Mouse (Mus musculus): Measurements from ENCODE around the gene 2610528A11Rik. TPM values are rescaled to one million over a fixed set of nuclear protein-coding genes. Genes with fewer than 3 reads are reported as not detected.

Gene 2610528A11Rik
- polyA plus RNA-seq, 1 experiment: 2.9 TPM

- Histone ChIP-seq H3K27me3 (ENCODE audit: control insufficient read depth, insufficient read depth, low read length) (no peaks in the 10 kb centered on the region), H3K27ac (ENCODE audit: control insufficient read depth, insufficient read depth, low read length) (no peak overlapping the region), H3K4me1 (replicated peaks; ENCODE audit: control insufficient read depth, insufficient read depth, low read length) (no peaks in the 10 kb centered on the region), H3K36me3 (ENCODE audit: control insufficient read depth, insufficient read depth, low read length) (no peaks in the 10 kb centered on the region), H3K4me3 (ENCODE audit: control insufficient read depth, insufficient read depth, low read length) (no peak overlapping the region)
- no peak for DNase-seq
- no peak for TF ChIP-seq POLR2A (IDR thresholded peaks at IDR 0.05; ENCODE audit: control insufficient read depth, extremely low read depth, insufficient read depth, low read length, poor library complexity)
- no peak for TF ChIP-seq CTCF (IDR thresholded peaks at IDR 0.05; ENCODE audit: borderline replicate concordance, control insufficient read depth, extremely low read depth, insufficient read depth, low read length, poor library complexity)
Observed at GRCm38 (mm10) chr14:37111371-37111770, 2.5 kb downstream of the 2610528A11Rik start.

GRCm38 (mm10) chr14:37110456-37110855 is 3.4 kb downstream of the 2610528A11Rik start:
- no peak overlapping the region for H3K4me3 ChIP-seq (ENCODE audit: control insufficient read depth, insufficient read depth, low read length)
- H3K27ac ChIP-seq (ENCODE audit: control insufficient read depth, insufficient read depth, low read length): no peak overlapping the region
- DNase-seq: no peak
- TF ChIP-seq CTCF (IDR thresholded peaks at IDR 0.05; ENCODE audit: borderline replicate concordance, control insufficient read depth, extremely low read depth, insufficient read depth, low read length, poor library complexity) (no peak), POLR2A (IDR thresholded peaks at IDR 0.05; ENCODE audit: control insufficient read depth, extremely low read depth, insufficient read depth, low read length, poor library complexity) (no peak)
- H3K36me3 ChIP-seq (ENCODE audit: control insufficient read depth, insufficient read depth, low read length): no peaks in the 10 kb centered on the region
- WGBS: 97% methylated on average over 2 of the region's 2 CpGs
- H3K4me1 ChIP-seq (replicated peaks; ENCODE audit: control insufficient read depth, insufficient read depth, low read length): no peaks in the 10 kb centered on the region
- H3K27me3 ChIP-seq (ENCODE audit: control insufficient read depth, insufficient read depth, low read length): no peaks in the 10 kb centered on the region

- WGBS: 43% methylated on average over 9 of the region's 9 CpGs
- Histone ChIP-seq H3K4me1 (replicated peaks; ENCODE audit: control insufficient read depth, insufficient read depth, low read length) (no peaks in the 10 kb centered on the region), H3K36me3 (ENCODE audit: control insufficient read depth, insufficient read depth, low read length) (no peaks in the 10 kb centered on the region), H3K27me3 (ENCODE audit: control insufficient read depth, insufficient read depth, low read length) (no peaks in the 10 kb centered on the region), H3K4me3 (ENCODE audit: control insufficient read depth, insufficient read depth, low read length) (no peak overlapping the region), H3K27ac (ENCODE audit: control insufficient read depth, insufficient read depth, low read length) (no peak overlapping the region)
- no peak for DNase-seq
- TF ChIP-seq POLR2A (IDR thresholded peaks at IDR 0.05; ENCODE audit: control insufficient read depth, extremely low read depth, insufficient read depth, low read length, poor library complexity) (no peak), CTCF (IDR thresholded peaks at IDR 0.05; ENCODE audit: borderline replicate concordance, control insufficient read depth, extremely low read depth, insufficient read depth, low read length, poor library complexity) (no peak)
Observed at GRCm38 (mm10) chr14:37109975-37110374, 3.8 kb downstream of the 2610528A11Rik start.

DNA sequence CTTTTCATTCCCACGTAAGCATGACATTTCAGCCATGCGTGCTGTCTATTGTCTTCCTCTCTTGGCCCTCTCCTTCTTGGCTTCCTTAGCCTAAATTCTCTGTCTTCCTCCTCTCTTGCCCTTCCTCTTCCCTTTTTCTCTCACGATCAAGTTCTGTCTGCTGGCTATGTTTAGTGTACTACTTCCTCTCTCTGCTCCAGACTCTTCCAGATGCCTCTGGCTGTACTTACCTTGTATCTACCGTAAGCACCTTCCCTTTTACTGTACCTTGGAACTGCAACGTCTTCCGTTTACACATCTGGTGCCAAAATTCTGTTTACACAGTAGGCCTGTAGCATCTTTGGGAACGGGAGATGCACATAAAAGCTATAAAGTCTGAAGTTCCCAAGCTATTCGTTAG is 4.4 kb downstream of the 2610528A11Rik start:
- no peak for DNase-seq

GRCm38 (mm10) chr14:37105846-37106245 is 8.0 kb downstream of the 2610528A11Rik start:
- Histone ChIP-seq H3K27ac (ENCODE audit: control insufficient read depth, insufficient read depth, low read length) (no peak overlapping the region), H3K4me1 (replicated peaks; ENCODE audit: control insufficient read depth, insufficient read depth, low read length) (no peaks in the 10 kb centered on the region), H3K4me3 (ENCODE audit: control insufficient read depth, insufficient read depth, low read length) (no peak overlapping the region), H3K27me3 (ENCODE audit: control insufficient read depth, insufficient read depth, low read length) (no peaks in the 10 kb centered on the region), H3K36me3 (ENCODE audit: control insufficient read depth, insufficient read depth, low read length) (no peaks in the 10 kb centered on the region)
- no peak for DNase-seq
- TF ChIP-seq CTCF (IDR thresholded peaks at IDR 0.05; ENCODE audit: borderline replicate concordance, control insufficient read depth, extremely low read depth, insufficient read depth, low read length, poor library complexity) (no peak), POLR2A (IDR thresholded peaks at IDR 0.05; ENCODE audit: control insufficient read depth, extremely low read depth, insufficient read depth, low read length, poor library complexity) (no peak)
- WGBS: 58% methylated on average over 7 of the region's 7 CpGs

More for the DNA sequence above, 4.4 kb downstream of the 2610528A11Rik start:
- H3K4me3 ChIP-seq (ENCODE audit: control insufficient read depth, insufficient read depth, low read length): no peak overlapping the region
- no peaks in the 10 kb centered on the region for H3K36me3 ChIP-seq (ENCODE audit: control insufficient read depth, insufficient read depth, low read length)
- 40% methylated on average over 8 of the region's 8 CpGs for WGBS
- H3K27me3 ChIP-seq (ENCODE audit: control insufficient read depth, insufficient read depth, low read length): no peaks in the 10 kb centered on the region
- TF ChIP-seq CTCF (IDR thresholded peaks at IDR 0.05; ENCODE audit: borderline replicate concordance, control insufficient read depth, extremely low read depth, insufficient read depth, low read length, poor library complexity): no peak
- no peak for TF ChIP-seq POLR2A (IDR thresholded peaks at IDR 0.05; ENCODE audit: control insufficient read depth, extremely low read depth, insufficient read depth, low read length, poor library complexity)
- H3K4me1 ChIP-seq (replicated peaks; ENCODE audit: control insufficient read depth, insufficient read depth, low read length): no peaks in the 10 kb centered on the region
- no peak overlapping the region for H3K27ac ChIP-seq (ENCODE audit: control insufficient read depth, insufficient read depth, low read length)

DNA sequence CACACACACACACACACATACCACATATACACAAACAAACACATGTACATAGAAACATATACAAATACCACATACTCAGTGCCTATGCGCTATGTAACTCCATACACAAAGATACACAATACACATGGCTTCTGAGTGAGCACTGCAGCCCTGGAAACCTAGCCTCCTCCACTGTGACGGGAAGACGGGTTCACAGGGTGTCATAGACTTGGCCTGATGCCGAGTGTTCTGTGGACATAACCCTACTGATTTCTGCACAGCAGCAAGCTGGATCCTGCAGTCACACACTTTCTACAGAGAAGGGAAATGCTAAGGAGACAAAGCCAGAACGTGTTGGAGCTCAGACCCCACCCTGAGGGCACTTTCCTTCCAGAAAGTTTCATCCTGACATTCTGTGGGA is 9.1 kb downstream of the 2610528A11Rik start:
- Histone ChIP-seq H3K27me3 (ENCODE audit: control insufficient read depth, insufficient read depth, low read length) (no peaks in the 10 kb centered on the region), H3K4me3 (ENCODE audit: control insufficient read depth, insufficient read depth, low read length) (no peak overlapping the region), H3K27ac (ENCODE audit: control insufficient read depth, insufficient read depth, low read length) (no peak overlapping the region), H3K36me3 (ENCODE audit: control insufficient read depth, insufficient read depth, low read length) (no peaks in the 10 kb centered on the region), H3K4me1 (replicated peaks; ENCODE audit: control insufficient read depth, insufficient read depth, low read length) (no peaks in the 10 kb centered on the region)
- DNase-seq: no peak
- WGBS: 78% methylated on average over 5 of the region's 5 CpGs
- TF ChIP-seq POLR2A (IDR thresholded peaks at IDR 0.05; ENCODE audit: control insufficient read depth, extremely low read depth, insufficient read depth, low read length, poor library complexity) (no peak), CTCF (IDR thresholded peaks at IDR 0.05; ENCODE audit: borderline replicate concordance, control insufficient read depth, extremely low read depth, insufficient read depth, low read length, poor library complexity) (no peak)

DNA sequence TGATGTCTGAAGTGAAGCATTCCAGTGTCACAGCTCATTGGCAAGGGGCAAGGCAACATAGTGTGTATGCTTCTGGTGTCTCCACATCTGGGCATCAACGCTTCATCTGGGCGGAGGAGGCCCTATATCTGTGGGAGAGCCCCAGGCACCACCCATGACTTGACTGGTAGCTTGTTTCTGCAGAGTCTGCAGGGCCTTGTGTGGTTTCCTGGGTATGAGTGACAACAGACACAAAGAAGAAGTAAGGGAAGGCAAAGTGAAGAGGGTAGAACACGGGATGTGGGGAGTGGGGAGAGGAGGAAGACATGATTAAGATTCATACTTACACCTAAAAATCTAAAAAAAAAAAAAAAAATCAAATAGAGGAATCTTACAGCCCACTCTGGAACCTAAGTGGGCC is 11.3 kb downstream of the 2610528A11Rik start:
- no peaks in the 10 kb centered on the region for H3K4me1 ChIP-seq (replicated peaks; ENCODE audit: control insufficient read depth, insufficient read depth, low read length)
- no peak overlapping the region for H3K27ac ChIP-seq (ENCODE audit: control insufficient read depth, insufficient read depth, low read length)
- no peak for TF ChIP-seq CTCF (IDR thresholded peaks at IDR 0.05; ENCODE audit: borderline replicate concordance, control insufficient read depth, extremely low read depth, insufficient read depth, low read length, poor library complexity)
- no peak for TF ChIP-seq POLR2A (IDR thresholded peaks at IDR 0.05; ENCODE audit: control insufficient read depth, extremely low read depth, insufficient read depth, low read length, poor library complexity)
- no peak overlapping the region for H3K4me3 ChIP-seq (ENCODE audit: control insufficient read depth, insufficient read depth, low read length)
- H3K36me3 ChIP-seq (ENCODE audit: control insufficient read depth, insufficient read depth, low read length): no peaks in the 10 kb centered on the region
- no peak for DNase-seq
- 24% methylated on average over 3 of the region's 3 CpGs for WGBS
- H3K27me3 ChIP-seq (ENCODE audit: control insufficient read depth, insufficient read depth, low read length): no peaks in the 10 kb centered on the region
